Comparison of ENCODE assay signal across 11 mouse cellular contexts in genomic region chr14:48132241-48132640, GRCm38 (mm10). TPM values are rescaled to one million over a fixed set of nuclear protein-coding genes. Genes with fewer than 3 reads are reported as not detected.
DNase-seq lines count a peak whose midpoint lies in the region; ATAC-seq and TF ChIP-seq lines count a peak whose summit lies in the region.
"Had no signal": no experiment of that assay in that cellular context is flagged by ENCODE, and none has a peak within 500 bp of the region (broad histone marks: within the 10 kb centered on the region; RNA-seq: fewer than 3 reads in every experiment).

No protein-coding gene starts in this region.

- DNase-seq in gastrocnemius, adult 2 months: no peak
- no peak for DNase-seq in gastrocnemius, adult 8-10 months (ENCODE audit: low spot score in 2 of 2)
- no peak for DNase-seq in midbrain, embryonic 10.5 days (ENCODE audit: low spot score)
- DNase-seq in thymus, postnatal 25 days: no peak

- no peaks in the 10 kb centered on the region for H3K9me3 ChIP-seq in hindbrain, embryonic 15.5 days
- no peaks in the 10 kb centered on the region for H3K9me3 ChIP-seq in hindbrain, embryonic 16.5 days (ENCODE audit: control insufficient read depth, low read length)
- H3K9me3 ChIP-seq in midbrain, embryonic 10.5 days (replicated peaks): no peaks in the 10 kb centered on the region
- no peaks in the 10 kb centered on the region for H3K9me3 ChIP-seq in midbrain, embryonic 15.5 days
- H3K9me3 ChIP-seq: G1E; liver, embryonic 15.5 days had no signal

- WGBS in hindbrain, embryonic 15.5 days: 85% methylated on average over 3 of the region's 3 CpGs
- WGBS in hindbrain, embryonic 16.5 days: 82% methylated on average over 3 of the region's 3 CpGs
- 72% methylated on average over 3 of the region's 3 CpGs for WGBS in midbrain, embryonic 10.5 days
- WGBS in midbrain, embryonic 15.5 days: 73% methylated on average over 3 of the region's 3 CpGs
- WGBS in macrophage (ENCODE audit: missing documents): 84% methylated on average over 3 of the region's 3 CpGs

- no peaks in the 10 kb centered on the region for H3K27me3 ChIP-seq in hindbrain, embryonic 15.5 days
- no peaks in the 10 kb centered on the region for H3K27me3 ChIP-seq in hindbrain, embryonic 16.5 days (replicated peaks; ENCODE audit: control insufficient read depth, insufficient read depth, low read length)
- peaks cover 5% of the 10 kb centered on the region; the same call in 1 of the 2 replicates for H3K27me3 ChIP-seq in midbrain, embryonic 10.5 days (ENCODE audit: low read depth, poor library complexity, severe bottlenecking)
- H3K27me3 ChIP-seq in midbrain, embryonic 15.5 days (replicated peaks): 0 out of 2 replicates have a peak, but pooled peaks cover 5% of the 10 kb centered on the region
- H3K27me3 ChIP-seq: liver, embryonic 15.5 days had no signal

- H3K27ac ChIP-seq in gastrocnemius, adult 2 months: peak overlapping the region; percentile 78
- peak overlapping the region; percentile 17; the same call in 1 of the 2 replicates for H3K27ac ChIP-seq in hindbrain, embryonic 15.5 days (replicated peaks)
- H3K27ac ChIP-seq in hindbrain, embryonic 16.5 days (ENCODE audit: low read depth, low read length): no peak overlapping the region
- peak overlapping the region; percentile 69 for H3K27ac ChIP-seq in midbrain, embryonic 10.5 days (replicated peaks)
- no peak overlapping the region for H3K27ac ChIP-seq in midbrain, embryonic 15.5 days
- peak overlapping the region; percentile 92 for H3K27ac ChIP-seq in macrophage

- no peak for TF ChIP-seq CTCF in gastrocnemius, adult 2 months (IDR thresholded peaks at IDR 0.05)

- intact Hi-C loops in gastrocnemius, adult 2 months (cut with DNase I): no loop called here

- peak overlapping the region; percentile 34; the same call in 1 of the 2 replicates for H3K4me3 ChIP-seq in gastrocnemius, adult 2 months
- H3K4me3 ChIP-seq in hindbrain, embryonic 15.5 days: no peak overlapping the region
- H3K4me3 ChIP-seq in hindbrain, embryonic 16.5 days (ENCODE audit: low read length): no peak overlapping the region
- H3K4me3 ChIP-seq in midbrain, embryonic 10.5 days: no peak overlapping the region
- H3K4me3 ChIP-seq in midbrain, embryonic 15.5 days: no peak overlapping the region
- no peak overlapping the region for H3K4me3 ChIP-seq in macrophage (ENCODE audit: inconsistent target)
- H3K4me3 ChIP-seq: myocyte had no signal

- no peak overlapping the region for H3K4me2 ChIP-seq in hindbrain, embryonic 15.5 days
- H3K4me2 ChIP-seq in hindbrain, embryonic 16.5 days (ENCODE audit: low read length): no peak overlapping the region
- H3K4me2 ChIP-seq in midbrain, embryonic 15.5 days: no peak overlapping the region

- no peak overlapping the region for H3K9ac ChIP-seq in hindbrain, embryonic 15.5 days
- H3K9ac ChIP-seq in hindbrain, embryonic 16.5 days (ENCODE audit: low read depth, low read length): no peak overlapping the region
- no peak overlapping the region for H3K9ac ChIP-seq in midbrain, embryonic 15.5 days
- H3K9ac ChIP-seq: liver, embryonic 15.5 days had no signal

- no peak for ATAC-seq in hindbrain, embryonic 15.5 days (ENCODE audit: low FRiP score, low read depth)
- ATAC-seq in hindbrain, embryonic 16.5 days: no peak
- no peak for ATAC-seq in midbrain, embryonic 15.5 days (replicated peaks)

- peaks cover 60% of the 10 kb centered on the region; the same call in 1 of the 2 replicates for H3K79me2 ChIP-seq in macrophage (ENCODE audit: inconsistent target)

- no peaks in the 10 kb centered on the region for H3K36me3 ChIP-seq in hindbrain, embryonic 15.5 days
- H3K36me3 ChIP-seq in hindbrain, embryonic 16.5 days (ENCODE audit: control insufficient read depth, insufficient read depth, low read length): no peaks in the 10 kb centered on the region
- 0 out of 2 replicates have a peak, but pooled peaks cover 6% of the 10 kb centered on the region for H3K36me3 ChIP-seq in midbrain, embryonic 10.5 days
- H3K36me3 ChIP-seq in midbrain, embryonic 15.5 days (replicated peaks): no peaks in the 10 kb centered on the region
- H3K36me3 ChIP-seq in macrophage (ENCODE audit: inconsistent target): no peaks in the 10 kb centered on the region
- H3K36me3 ChIP-seq: G1E; liver, embryonic 15.5 days had no signal

- peaks cover 77% of the 10 kb centered on the region for H3K4me1 ChIP-seq in hindbrain, embryonic 15.5 days (replicated peaks)
- peaks cover 34% of the 10 kb centered on the region for H3K4me1 ChIP-seq in hindbrain, embryonic 16.5 days (ENCODE audit: control insufficient read depth, insufficient read depth, low read depth, low read length)
- H3K4me1 ChIP-seq in midbrain, embryonic 10.5 days: peaks cover 99% of the 10 kb centered on the region
- H3K4me1 ChIP-seq in midbrain, embryonic 15.5 days: peaks cover 41% of the 10 kb centered on the region

RNA-seq across cellular contexts. Expression of gene Peli2, which starts 11.6 kb away (rescaled TPM):
- total RNA-seq in gastrocnemius, adult 2 months (2021): 10 to 100 TPM; 15.0 to 17.6 TPM
- 10 to 100 TPM in 2 of 4 experiments, 1 to 10 TPM in 2; 8.3 to 15.3 (median 11.4) TPM for total RNA-seq in gastrocnemius, adult 8-10 months (2022)
- polyA plus RNA-seq in hindbrain, embryonic 15.5 days (2015; fragmentation: Nextera tagmentation; extraction: Ambion mirVana): 8.7 and 10.7 TPM in 2 replicates
- 8.0 and 8.7 TPM in 2 replicates for polyA plus RNA-seq in hindbrain, embryonic 16.5 days (2015; fragmentation: Nextera tagmentation; extraction: Ambion mirVana)
- polyA plus RNA-seq in midbrain, embryonic 10.5 days (2016; fragmentation: Nextera tagmentation; extraction: Ambion mirVana): 11.9 and 12.6 TPM in 2 replicates
- 6.9 and 8.5 TPM in 2 replicates for polyA plus RNA-seq in midbrain, embryonic 15.5 days (2015; fragmentation: Nextera tagmentation; extraction: Ambion mirVana)
- 10 to 100 TPM in 22 of 26 experiments, 1 to 10 TPM in 4; 3.4 to 48.9 (median 23.6) TPM for total RNA-seq in macrophage (2018; cell fraction: chromatin; rRNA removed)
- total RNA-seq in macrophage (2018; cell fraction: cytosol; rRNA removed): 10 to 100 TPM in 13 of 26 experiments, 1 to 10 TPM in 13; 4.3 to 27.0 (median 11.3) TPM
- total RNA-seq in macrophage (2018; cell fraction: nucleus; rRNA removed): 10 to 100 TPM in 20 of 26 experiments, 1 to 10 TPM in 6; 3.3 to 48.1 (median 15.8) TPM
- 3.4 to 18.7 TPM (median 11.0 TPM) in 3 replicates for polyA plus RNA-seq in macrophage (2018)
- polyA plus RNA-seq: G1E had no signal

Comparison
In these comparisons a context has a peak if more than half of its experiments do, and no peak if none do; other contexts are left out.
1. H3K27ac ChIP-seq: peak in gastrocnemius, adult 2 months (single experiment), hindbrain, embryonic 15.5 days (single experiment), midbrain, embryonic 10.5 days (single experiment) and macrophage (single experiment); none in hindbrain, embryonic 16.5 days (single experiment) and midbrain, embryonic 15.5 days (single experiment).